Mouse (Mus musculus) liver, adult 2 months (tissue): ENCODE data around the gene Zbtb7b.

Experiments used
- CTCF ChIP-seq: fragments of 200-500 bp; IDR thresholded peaks from 2 replicates; pipeline ENCODE4 v1.5.1; 2011; ENCODE audit warnings: low read depth, low read length, control low read depth
- POLR2A ChIP-seq: fragments of 200-500 bp; IDR thresholded peaks from 2 replicates; pipeline ENCODE4 v1.6.1; 2011; ENCODE audit warnings: low read length, control low read depth; ENCODE audit not compliant: insufficient read depth; ENCODE audit errors: extremely low read depth

DNA sequence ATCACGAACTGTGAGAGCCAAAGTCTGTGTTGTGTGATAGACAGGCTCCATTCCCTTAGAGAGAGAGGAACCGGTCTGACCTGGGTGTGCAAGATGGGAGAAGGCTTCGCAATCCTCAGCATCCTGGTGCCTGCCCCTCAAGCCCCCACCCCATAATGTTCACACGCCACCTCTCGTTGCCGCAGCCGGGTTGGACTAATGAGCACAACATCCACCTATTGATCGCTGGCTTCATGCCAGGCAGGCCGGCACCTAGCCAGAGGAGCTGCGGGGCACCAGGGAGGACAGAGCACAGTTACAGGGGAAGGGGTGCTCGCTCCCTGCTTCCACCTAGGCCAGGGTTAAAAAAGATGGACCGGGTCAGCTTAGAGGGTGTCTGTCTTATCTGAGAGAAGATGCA, 62.1 kb downstream of the Zbtb7b start:
- TF ChIP-seq POLR2A, result no peak
- TF ChIP-seq CTCF, result no peak
